Mouse (Mus musculus) cerebellum, postnatal 25 days (tissue): Measurements from ENCODE around the gene Mup2.
"Not testable (repeated sequence)": the region's sequence is repeated elsewhere in the genome, so short reads cannot be mapped to it uniquely, and the experiment has no call there.

ENCODE experiments used
- DNase-seq, 2 experiments: peaks; one replicate each; pipeline ENCODE4 v3.0.0; 2021; ENCODE audit warnings: mixed read lengths in 2 of 2

The Mup2 gene

GRCm38 (mm10) chr4:60154189-60154588 is at the start of gene Mup2:
TSS of gene Mup2 (minus strand) at chr4:60154289.
- not testable (repeated sequence) for DNase-seq
